Comparison of ENCODE assay signal across 15 mouse cellular contexts in genomic region chr5:96868893-96869292, GRCm38 (mm10).
DNase-seq lines count a peak whose midpoint lies in the region; ATAC-seq and TF ChIP-seq lines count a peak whose summit lies in the region.
"Had no signal": no experiment of that assay in that cellular context is flagged by ENCODE, and none has a peak within 500 bp of the region (broad histone marks: within the 10 kb centered on the region; RNA-seq: fewer than 3 reads in every experiment).

No protein-coding gene starts in this region.

- H3K4me1 ChIP-seq in stomach, embryonic 15.5 days: no peaks in the 10 kb centered on the region
- no peaks in the 10 kb centered on the region for H3K4me1 ChIP-seq in stomach, postnatal 0 days (replicated peaks; ENCODE audit: control insufficient read depth, insufficient read depth)
- H3K4me1 ChIP-seq: midbrain, embryonic 15.5 days had no signal

- H3K9me3 ChIP-seq in stomach, embryonic 15.5 days: no peaks in the 10 kb centered on the region
- H3K9me3 ChIP-seq in stomach, postnatal 0 days (ENCODE audit: control insufficient read depth, low read length): no peaks in the 10 kb centered on the region
- H3K9me3 ChIP-seq: kidney, embryonic 15.5 days; midbrain, embryonic 15.5 days had no signal

- no peak for TF ChIP-seq EP300 in stomach, postnatal 0 days (optimal IDR thresholded peaks at IDR 0.05)

- no peaks in the 10 kb centered on the region for H3K36me3 ChIP-seq in stomach, embryonic 15.5 days
- H3K36me3 ChIP-seq in stomach, postnatal 0 days (ENCODE audit: control insufficient read depth, insufficient read depth, low read length): no peaks in the 10 kb centered on the region
- H3K36me3 ChIP-seq: kidney, embryonic 15.5 days; midbrain, embryonic 15.5 days had no signal

- no peak overlapping the region for H3K4me3 ChIP-seq in stomach, embryonic 15.5 days (replicated peaks)
- no peak overlapping the region for H3K4me3 ChIP-seq in stomach, postnatal 0 days (ENCODE audit: low read depth, low read length)
- H3K4me3 ChIP-seq: kidney, embryonic 15.5 days; layer of hippocampus, adult 2 months; midbrain, embryonic 15.5 days had no signal

- H3K4me2 ChIP-seq in stomach, embryonic 15.5 days: no peak overlapping the region
- no peak overlapping the region for H3K4me2 ChIP-seq in stomach, postnatal 0 days (replicated peaks; ENCODE audit: low read depth)
- H3K4me2 ChIP-seq: kidney, embryonic 15.5 days; midbrain, embryonic 15.5 days had no signal

- H3K9ac ChIP-seq in stomach, embryonic 15.5 days: no peak overlapping the region
- H3K9ac ChIP-seq in stomach, postnatal 0 days (ENCODE audit: low read length): no peak overlapping the region
- H3K9ac ChIP-seq: kidney, embryonic 15.5 days; midbrain, embryonic 15.5 days had no signal

- no peaks in the 10 kb centered on the region for H3K27me3 ChIP-seq in stomach, embryonic 15.5 days (replicated peaks)
- no peaks in the 10 kb centered on the region for H3K27me3 ChIP-seq in stomach, postnatal 0 days (ENCODE audit: control insufficient read depth, insufficient read depth, low read length)
- H3K27me3 ChIP-seq: kidney, embryonic 15.5 days; midbrain, embryonic 15.5 days had no signal

- no peak overlapping the region; the same call in 1 of the 2 replicates for H3K27ac ChIP-seq in stomach, embryonic 15.5 days
- H3K27ac ChIP-seq in stomach, postnatal 0 days (replicated peaks): no peak overlapping the region
- H3K27ac ChIP-seq: kidney, embryonic 15.5 days; layer of hippocampus, adult 2 months; macrophage; midbrain, embryonic 15.5 days had no signal

- WGBS in stomach, embryonic 15.5 days: 56% methylated on average over 6 of the region's 6 CpGs
- WGBS in stomach, postnatal 0 days: 48% methylated on average over 6 of the region's 6 CpGs

- no peak for DNase-seq in stomach, postnatal 0 days (ENCODE audit: low spot score)
- DNase-seq in lung, postnatal 36 days: peak; percentile 27
- DNase-seq in urinary bladder, postnatal 25 days (ENCODE audit: low spot score): peak; percentile 43
- DNase-seq in gastrocnemius, postnatal 25 days: no peak
- DNase-seq in spleen, postnatal 14 days (ENCODE audit: low spot score in 2 of 2): no peak
- DNase-seq: cerebellum, adult 2 months; heart, adult 18-20 months; heart, postnatal 10 days; liver had no signal

- TF ChIP-seq CTCF in stomach, postnatal 0 days (IDR thresholded peaks at IDR 0.05; ENCODE audit: low read depth): no peak

- peak; percentile 35; the same call in 1 of the 2 replicates for ATAC-seq in stomach, embryonic 15.5 days (ENCODE audit: insufficient read depth, low FRiP score, low read depth)
- ATAC-seq in stomach, postnatal 0 days (ENCODE audit: low FRiP score, low TSS enrichment): no peak
- peak; percentile 76 for ATAC-seq in granulocyte monocyte progenitor cell, adult 5-6 weeks (replicated peaks; ENCODE audit: poor library complexity, severe bottlenecking)
- ATAC-seq: midbrain, embryonic 15.5 days had no signal

Comparison
In these comparisons a context has a peak if more than half of its experiments do, and no peak if none do; other contexts are left out.
1. DNase-seq: peak in lung, postnatal 36 days (single experiment) and urinary bladder, postnatal 25 days (single experiment); none in stomach, postnatal 0 days (single experiment), gastrocnemius, postnatal 25 days (single experiment) and spleen, postnatal 14 days (0 of 2).